Mouse (Mus musculus) forebrain, embryonic 11.5 days (tissue): Measurements from ENCODE around the gene Ybx1. TPM values are rescaled to one million over a fixed set of nuclear protein-coding genes. Genes with fewer than 3 reads are reported as not detected.

Experiments
- ATAC-seq: fragments of 200-750 bp; cut with Nextera tagmentation; replicated peaks from 2 replicates; pipeline ENCODE4 v1.8.0; 2017; ENCODE audit warnings: moderate TSS enrichment; ENCODE audit not compliant: low FRiP score
- DNase-seq: peaks from one replicate; pipeline ENCODE4 v3.0.0-alpha.2; 2017; ENCODE audit warnings: low spot score
- H3K27ac ChIP-seq: fragments of 300-500 bp; sonication (generic); 2 replicates; pipeline ENCODE4 v1.5.1; 2014; ENCODE audit warnings: low read depth, low read length
- H3K27me3 ChIP-seq: fragments of 300-500 bp; sonication (generic); 2 replicates; pipeline ENCODE4 v1.6.1; 2014; ENCODE audit warnings: mild to moderate bottlenecking, low read length, mixed read lengths; ENCODE audit not compliant: control insufficient read depth, insufficient read depth
- H3K36me3 ChIP-seq: fragments of 300-500 bp; sonication (generic); 2 replicates; pipeline ENCODE4 v1.6.1; 2014; ENCODE audit warnings: mild to moderate bottlenecking, low read length, moderate library complexity, mixed read lengths; ENCODE audit not compliant: control insufficient read depth, insufficient read depth
- H3K4me1 ChIP-seq: fragments of 300-500 bp; sonication (generic); replicated peaks from 2 replicates; pipeline ENCODE4 v1.6.1; 2014; ENCODE audit warnings: low read length, mixed read lengths; ENCODE audit not compliant: control insufficient read depth, insufficient read depth
- H3K4me2 ChIP-seq: fragments of 300-500 bp; sonication (generic); 2 replicates; pipeline ENCODE4 v1.6.1; 2014; ENCODE audit warnings: low read depth, mild to moderate bottlenecking, low read length, moderate library complexity, mixed read lengths; ENCODE audit not compliant: severe bottlenecking
- H3K4me3 ChIP-seq: fragments of 300-500 bp; sonication (generic); 2 replicates; pipeline ENCODE4 v1.5.1; 2014; ENCODE audit warnings: low read depth, low read length
- H3K9ac ChIP-seq: fragments of 300-500 bp; sonication (generic); 2 replicates; pipeline ENCODE4 v1.6.1; 2014; ENCODE audit warnings: low read length
- H3K9me3 ChIP-seq: fragments of 300-500 bp; sonication (generic); 2 replicates; pipeline ENCODE4 v1.6.1; 2016; ENCODE audit warnings: low read length, mixed read lengths; ENCODE audit not compliant: control insufficient read depth
- WGBS: fragments of 180-500 bp; shearing (Covaris S2); extraction: QIAGEN DNeasy Blood & Tissue Kit; methylation state at CpG from one replicate; pipeline ENCODE4 v1.1.7; 2014; 5-methylcytosine and 5-hydroxymethylcytosine counted together
- polyA plus RNA-seq: library from polyadenylated mRNA; unstranded; fragments of >200 nt; fragmentation: Nextera tagmentation; extraction: Ambion mirVana; gene quantifications from 2 replicates; pipeline ENCODE4 v1.2.1, GENCODE M21; 2014

Gene Ybx1
- polyA plus RNA-seq, 1 experiment from 2014 or later: 1,312 TPM

- Histone ChIP-seq H3K27me3 (no peaks in the 10 kb centered on the region), H3K4me2 (no peak overlapping the region), H3K4me3 (no peak overlapping the region), H3K9me3 (no peaks in the 10 kb centered on the region), H3K27ac (no peak overlapping the region), H3K9ac (no peak overlapping the region), H3K36me3 (no peaks in the 10 kb centered on the region), H3K4me1 (no peaks in the 10 kb centered on the region)
- no peak for ATAC-seq
- no peak for DNase-seq
- 92% methylated on average over 8 of the region's 8 CpGs for WGBS
These were observed 8.9 kb upstream of the Ybx1 start for GRCm38 (mm10) chr4:119303291-119303690.

GRCm38 (mm10) chr4:119301777-119302176, 7.4 kb upstream of the Ybx1 start:
- H3K36me3 ChIP-seq: no peaks in the 10 kb centered on the region
- H3K27ac ChIP-seq: no peak overlapping the region
- H3K4me3 ChIP-seq: no peak overlapping the region
- no peak for DNase-seq
- no peak overlapping the region for H3K4me2 ChIP-seq
- 87% methylated on average over 3 of the region's 3 CpGs for WGBS
- ATAC-seq: no peak
- no peaks in the 10 kb centered on the region for H3K9me3 ChIP-seq
- no peaks in the 10 kb centered on the region for H3K4me1 ChIP-seq
- no peaks in the 10 kb centered on the region for H3K27me3 ChIP-seq
- H3K9ac ChIP-seq: no peak overlapping the region

GRCm38 (mm10) chr4:119300761-119301160, 6.4 kb upstream of the Ybx1 start:
- no peak overlapping the region for H3K4me3 ChIP-seq
- no peak overlapping the region for H3K4me2 ChIP-seq
- WGBS: 97% methylated on average over 3 of the region's 3 CpGs
- H3K36me3 ChIP-seq: no peaks in the 10 kb centered on the region
- H3K27me3 ChIP-seq: no peaks in the 10 kb centered on the region
- ATAC-seq: no peak
- DNase-seq: no peak
- H3K4me1 ChIP-seq: no peaks in the 10 kb centered on the region
- no peaks in the 10 kb centered on the region for H3K9me3 ChIP-seq
- H3K27ac ChIP-seq: no peak overlapping the region
- no peak overlapping the region for H3K9ac ChIP-seq

GRCm38 (mm10) chr4:119297361-119297760, 3.0 kb upstream of the Ybx1 start:
- ATAC-seq (no peak), DNase-seq (no peak)
- Histone ChIP-seq H3K9ac (no peak overlapping the region), H3K27ac (no peak overlapping the region), H3K4me1 (no peaks in the 10 kb centered on the region; the same call in 1 of the 2 replicates), H3K4me3 (no peak overlapping the region), H3K9me3 (no peaks in the 10 kb centered on the region), H3K4me2 (no peak overlapping the region), H3K27me3 (no peaks in the 10 kb centered on the region), H3K36me3 (no peaks in the 10 kb centered on the region)
- 91% methylated on average over 2 of the region's 2 CpGs for WGBS

- Histone ChIP-seq H3K9ac (peak overlapping the region; percentile 77), H3K27me3 (no peaks in the 10 kb centered on the region), H3K4me1 (no peaks in the 10 kb centered on the region; the same call in 1 of the 2 replicates), H3K36me3 (no peaks in the 10 kb centered on the region), H3K4me3 (peak overlapping the region; percentile 99), H3K9me3 (no peaks in the 10 kb centered on the region), H3K4me2 (peak overlapping the region; percentile 51), H3K27ac (peak overlapping the region; percentile 83; the same call in 1 of the 2 replicates)
- ATAC-seq: no peak
- 6% methylated on average over 6 of the region's 6 CpGs for WGBS
- DNase-seq: no peak
These were observed 690 bp upstream of the Ybx1 start for GRCm38 (mm10) chr4:119295134-119295453.

- Histone ChIP-seq H3K4me1 (no peaks in the 10 kb centered on the region; the same call in 1 of the 2 replicates), H3K4me3 (peak overlapping the region; percentile 99), H3K9ac (peak overlapping the region; percentile 95), H3K36me3 (no peaks in the 10 kb centered on the region), H3K27me3 (no peaks in the 10 kb centered on the region), H3K27ac (peak overlapping the region; percentile 78), H3K4me2 (peak overlapping the region; percentile 61), H3K9me3 (no peaks in the 10 kb centered on the region)
- DNase-seq: peak; percentile 78
- peak; percentile 42 for ATAC-seq
- under 1% methylated on average over 59 of the region's 80 CpGs for WGBS
These were observed 688 bp downstream of the Ybx1 start for GRCm38 (mm10) chr4:119293574-119294258.

- WGBS: 2% methylated on average over 24 of the region's 24 CpGs
- Histone ChIP-seq H3K27me3 (no peaks in the 10 kb centered on the region), H3K27ac (peak overlapping the region; percentile 78; the same call in 1 of the 2 replicates), H3K36me3 (no peaks in the 10 kb centered on the region), H3K4me1 (no peaks in the 10 kb centered on the region; the same call in 1 of the 2 replicates), H3K4me3 (peak overlapping the region; percentile 99), H3K9ac (peak overlapping the region; percentile 95), H3K4me2 (peak overlapping the region; percentile 61), H3K9me3 (no peaks in the 10 kb centered on the region)
- ATAC-seq: no peak
- DNase-seq: peak; percentile 71
These were observed 1.4 kb downstream of the Ybx1 start for GRCm38 (mm10) chr4:119292771-119293573.

- Histone ChIP-seq H3K27me3 (no peaks in the 10 kb centered on the region), H3K9ac (no peak overlapping the region), H3K4me3 (peak overlapping the region; percentile 99), H3K4me2 (peak overlapping the region; percentile 61), H3K4me1 (no peaks in the 10 kb centered on the region; the same call in 1 of the 2 replicates), H3K27ac (no peak overlapping the region), H3K9me3 (no peaks in the 10 kb centered on the region), H3K36me3 (no peaks in the 10 kb centered on the region)
- WGBS: 85% methylated on average over 1 of the region's 1 CpGs
- ATAC-seq (no peak), DNase-seq (no peak)
These were observed 2.5 kb downstream of the Ybx1 start for GRCm38 (mm10) chr4:119291921-119292320.
